ENCODE assay signal across 8 mouse cellular contexts in genomic region chr11:6605491-6606399, GRCm38 (mm10). TPM values are rescaled to one million over a fixed set of nuclear protein-coding genes. Genes with fewer than 3 reads are reported as not detected.
DNase-seq lines count a peak whose midpoint lies in the region; ATAC-seq lines count a peak whose summit lies in the region.

Gene Nacad (minus strand): TSS chr11:6606053.

- 6% methylated on average over 35 of the region's 41 CpGs for WGBS in embryonic facial prominence, embryonic 11.5 days
- 1% methylated on average over 26 of the region's 41 CpGs for WGBS in hindbrain, embryonic 15.5 days
- 6% methylated on average over 36 of the region's 41 CpGs for WGBS in limb, embryonic 11.5 days
- WGBS in neural tube, embryonic 12.5 days = 5% methylated on average over 31 of the region's 41 CpGs

- H3K27ac ChIP-seq in embryonic facial prominence, embryonic 11.5 days (replicated peaks; ENCODE audit: low read depth, low read length) = no peak within 1 kb of the TSS
- peak within 1 kb of the TSS; percentile 99 for H3K27ac ChIP-seq in hindbrain, embryonic 15.5 days (replicated peaks)
- H3K27ac ChIP-seq in limb, embryonic 11.5 days (replicated peaks; ENCODE audit: low read depth, low read length) = no peak within 1 kb of the TSS
- peak within 1 kb of the TSS; percentile 91 for H3K27ac ChIP-seq in neural tube, embryonic 12.5 days

- H3K9ac ChIP-seq in embryonic facial prominence, embryonic 11.5 days (replicated peaks; ENCODE audit: low read length) = peak within 1 kb of the TSS; percentile 29
- H3K9ac ChIP-seq in hindbrain, embryonic 15.5 days = peak within 1 kb of the TSS; percentile 81
- H3K9ac ChIP-seq in limb, embryonic 11.5 days (ENCODE audit: low read length) = peak within 1 kb of the TSS; percentile 39; the same call in 1 of the 2 replicates
- H3K9ac ChIP-seq in neural tube, embryonic 12.5 days = peak within 1 kb of the TSS; percentile 83

- peak; percentile 85 for ATAC-seq in embryonic facial prominence, embryonic 11.5 days (replicated peaks; ENCODE audit: insufficient number of reproducible peaks, low FRiP score, low TSS enrichment, low read depth)
- ATAC-seq in hindbrain, embryonic 15.5 days (ENCODE audit: low FRiP score, low read depth) = peak; percentile 92
- ATAC-seq in limb, embryonic 11.5 days (ENCODE audit: insufficient number of reproducible peaks, low FRiP score, low TSS enrichment, low read depth) = peak; percentile 65
- peak; percentile 90 for ATAC-seq in neural tube, embryonic 12.5 days (ENCODE audit: low FRiP score, low read depth)

- H3K4me1 ChIP-seq in embryonic facial prominence, embryonic 11.5 days (ENCODE audit: control insufficient read depth, insufficient read depth, low read length) = no peaks in the 10 kb centered on the region; the same call in none of the 2 replicates
- peaks cover 57% of the 10 kb centered on the region for H3K4me1 ChIP-seq in hindbrain, embryonic 15.5 days (replicated peaks)
- H3K4me1 ChIP-seq in limb, embryonic 11.5 days (ENCODE audit: control insufficient read depth, insufficient read depth, low read length) = no peaks in the 10 kb centered on the region
- H3K4me1 ChIP-seq in neural tube, embryonic 12.5 days = peaks cover 44% of the 10 kb centered on the region

- no peaks in the 10 kb centered on the region for H3K9me3 ChIP-seq in embryonic facial prominence, embryonic 11.5 days (replicated peaks; ENCODE audit: control insufficient read depth, low read length)
- H3K9me3 ChIP-seq in hindbrain, embryonic 15.5 days = no peaks in the 10 kb centered on the region
- H3K9me3 ChIP-seq in limb, embryonic 11.5 days (ENCODE audit: control insufficient read depth, low read length) = no peaks in the 10 kb centered on the region
- no peaks in the 10 kb centered on the region for H3K9me3 ChIP-seq in neural tube, embryonic 12.5 days

- peaks cover 13% of the 10 kb centered on the region for H3K27me3 ChIP-seq in embryonic facial prominence, embryonic 11.5 days (ENCODE audit: control insufficient read depth, insufficient read depth, low read length)
- H3K27me3 ChIP-seq in hindbrain, embryonic 15.5 days = no peaks in the 10 kb centered on the region
- peaks cover 25% of the 10 kb centered on the region for H3K27me3 ChIP-seq in limb, embryonic 11.5 days (ENCODE audit: control insufficient read depth, insufficient read depth, low read length)
- H3K27me3 ChIP-seq in neural tube, embryonic 12.5 days (replicated peaks) = 0 out of 2 replicates have a peak, but pooled peaks cover 3% of the 10 kb centered on the region

- peak; percentile 33 to 36 for DNase-seq in B cell, adult 2 months
- peak; percentile 66 for DNase-seq in Muller cell, postnatal 12 days (ENCODE audit: inconsistent ontology term)
- DNase-seq in embryonic facial prominence, embryonic 11.5 days (ENCODE audit: low spot score) = peak; percentile 75
- peak; percentile 51 for DNase-seq in limb, embryonic 11.5 days (ENCODE audit: low spot score)
- DNase-seq in thymus, postnatal 25 days = no peak
- DNase-seq in thymus, postnatal 36 days = no peak

- H3K4me3 ChIP-seq in embryonic facial prominence, embryonic 11.5 days (ENCODE audit: low read depth, low read length) = peak within 1 kb of the TSS; percentile 37
- peak within 1 kb of the TSS; percentile 64 for H3K4me3 ChIP-seq in hindbrain, embryonic 15.5 days
- peak within 1 kb of the TSS; percentile 34 for H3K4me3 ChIP-seq in limb, embryonic 11.5 days (ENCODE audit: low read depth, low read length)
- peak within 1 kb of the TSS; percentile 59 for H3K4me3 ChIP-seq in neural tube, embryonic 12.5 days

- H3K36me3 ChIP-seq in embryonic facial prominence, embryonic 11.5 days (replicated peaks; ENCODE audit: control insufficient read depth, insufficient read depth, low read depth, low read length) = no peaks in the 10 kb centered on the region
- peaks cover 18% of the 10 kb centered on the region for H3K36me3 ChIP-seq in hindbrain, embryonic 15.5 days
- H3K36me3 ChIP-seq in limb, embryonic 11.5 days (ENCODE audit: control insufficient read depth, insufficient read depth, low read length) = no peaks in the 10 kb centered on the region
- H3K36me3 ChIP-seq in neural tube, embryonic 12.5 days = peaks cover 20% of the 10 kb centered on the region

- peak within 1 kb of the TSS; percentile 72 for H3K4me2 ChIP-seq in embryonic facial prominence, embryonic 11.5 days (ENCODE audit: low read depth, low read length)
- peak within 1 kb of the TSS; percentile 74 for H3K4me2 ChIP-seq in hindbrain, embryonic 15.5 days
- peak within 1 kb of the TSS; percentile 73 for H3K4me2 ChIP-seq in limb, embryonic 11.5 days (ENCODE audit: low read depth, severe bottlenecking)
- H3K4me2 ChIP-seq in neural tube, embryonic 12.5 days (replicated peaks) = peak within 1 kb of the TSS; percentile 76

RNA-seq across cellular contexts. Expression of gene Nacad, which starts in this region (rescaled TPM):
- 9.2 and 9.9 TPM in 2 replicates for polyA plus RNA-seq in embryonic facial prominence, embryonic 11.5 days (2014; fragmentation: Nextera tagmentation; extraction: Ambion mirVana)
- polyA plus RNA-seq in hindbrain, embryonic 15.5 days (2015; fragmentation: Nextera tagmentation; extraction: Ambion mirVana) = 85.3 and 89.8 TPM in 2 replicates
- polyA plus RNA-seq in limb, embryonic 11.5 days (2014; fragmentation: Nextera tagmentation; extraction: Ambion mirVana) = 0.34 and 1.1 TPM in 2 replicates
- polyA plus RNA-seq in neural tube, embryonic 12.5 days (2016; fragmentation: Nextera tagmentation; extraction: Ambion mirVana) = 102 and 111 TPM in 2 replicates

Comparison
In these comparisons a context has a peak if more than half of its experiments do, and no peak if none do; other contexts are left out.
1. DNase-seq: peak in B cell, adult 2 months (2 of 2), Muller cell, postnatal 12 days (single experiment), embryonic facial prominence, embryonic 11.5 days (single experiment) and limb, embryonic 11.5 days (single experiment); none in thymus, postnatal 25 days (single experiment) and thymus, postnatal 36 days (0 of 2).
2. H3K27ac ChIP-seq: peak in hindbrain, embryonic 15.5 days (single experiment) and neural tube, embryonic 12.5 days (single experiment); none in embryonic facial prominence, embryonic 11.5 days (single experiment) and limb, embryonic 11.5 days (single experiment).
3. H3K9ac ChIP-seq: peak in every context shown above with its lines; median percentile 83 in neural tube, embryonic 12.5 days; 81 in hindbrain, embryonic 15.5 days; 39 in limb, embryonic 11.5 days; 29 in embryonic facial prominence, embryonic 11.5 days.
4. Peak in every context shown above with its lines, with median percentiles within 50 percentile points of each other: ATAC-seq, H3K4me2 ChIP-seq and H3K4me3 ChIP-seq.